Mouse (Mus musculus) retina, embryonic 14.5 days (tissue): ENCODE measurements at regions not wholly inside any gene's neighbourhood (a gene's known extent, or its start where the extent isn't known, plus 50 kb on each side); places are given as distances from the start of the nearest gene placed in this dataset.

Experiments
- DNase-seq: peaks from one replicate; pipeline ENCODE4 v3.0.0-alpha.2; 2015; ENCODE audit warnings: low spot score

DNA sequence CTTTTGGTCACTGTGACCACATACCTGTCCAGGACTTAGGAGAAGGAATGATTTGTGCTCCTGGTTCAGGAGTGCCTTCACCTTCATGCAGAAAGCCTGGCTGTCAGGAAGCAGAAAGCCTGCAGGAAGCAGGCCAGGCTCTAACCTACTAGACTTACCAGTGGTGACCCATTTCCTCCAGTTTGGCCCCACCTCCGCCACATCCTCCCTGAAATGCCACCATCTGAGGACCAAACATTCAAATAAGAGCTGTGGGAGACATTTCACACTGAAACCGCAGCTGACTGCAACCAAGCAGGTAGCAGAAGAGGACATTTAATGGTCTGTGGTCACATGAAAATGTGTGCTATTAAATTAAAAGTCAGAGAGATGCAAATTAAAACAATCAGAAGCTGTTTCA lies 50.3 kb upstream of the Armc2 start:
- DNase-seq: no peak
